Mouse (Mus musculus) adrenal gland, adult 8-10 months (tissue): ENCODE results near the gene Polrmt. TPM values are rescaled to one million over a fixed set of nuclear protein-coding genes. Genes with fewer than 3 reads are reported as not detected.

ENCODE experiments used
- DNase-seq: peaks from one replicate; pipeline ENCODE4 v3.0.0; 2022
- total RNA-seq, 4 experiments: library from RNA; stranded (reverse); gene quantifications; 2 replicates each; pipeline ENCODE4 v1.2.4; 2022

The Polrmt gene
- total RNA-seq, 4 experiments from 2014 or later = 58.5 to 79.0 (median 70.8) TPM

- no peak for DNase-seq
Observed at GRCm38 (mm10) chr10:79743161-79743560, 3.2 kb downstream of the Polrmt start.

GRCm38 (mm10) chr10:79740863-79741262 is 5.5 kb downstream of the Polrmt start:
- DNase-seq = no peak

GRCm38 (mm10) chr10:79739234-79739633 is 7.1 kb downstream of the Polrmt start:
- no peak for DNase-seq

- no peak for DNase-seq
Observed at GRCm38 (mm10) chr10:79738259-79738658, 8.1 kb downstream of the Polrmt start.

GRCm38 (mm10) chr10:79736706-79737105 is 9.7 kb downstream of the Polrmt start:
- no peak for DNase-seq

DNA sequence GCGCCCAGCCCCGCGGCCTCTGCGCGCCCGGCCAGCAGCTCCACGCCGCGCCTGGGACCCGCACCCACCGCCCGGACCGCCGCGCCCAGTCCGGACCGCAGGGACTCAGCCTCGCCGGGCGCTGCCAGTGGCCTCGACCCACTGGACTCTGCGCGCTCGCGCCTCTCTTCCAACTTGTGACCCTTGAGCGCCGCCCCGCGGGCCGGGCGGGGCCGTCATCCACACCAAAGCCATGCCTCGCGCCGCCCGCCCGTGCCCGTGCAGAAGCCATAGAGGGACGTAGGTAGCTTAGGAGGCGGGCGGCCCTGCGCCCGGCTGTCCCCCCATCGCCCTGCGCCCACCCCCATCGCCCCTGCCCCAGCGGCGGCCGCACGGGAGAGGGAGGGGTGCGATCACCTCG is 11.0 kb downstream of the Polrmt start:
- DNase-seq = no peak

- no peak for DNase-seq
Observed at GRCm38 (mm10) chr10:79733847-79734246, 12.5 kb downstream of the Polrmt start.

GRCm38 (mm10) chr10:79732500-79732899 is 13.9 kb downstream of the Polrmt start:
- DNase-seq = no peak

- no peak for DNase-seq
Observed at GRCm38 (mm10) chr10:79729357-79729965, 16.9 kb downstream of the Polrmt start.

DNA sequence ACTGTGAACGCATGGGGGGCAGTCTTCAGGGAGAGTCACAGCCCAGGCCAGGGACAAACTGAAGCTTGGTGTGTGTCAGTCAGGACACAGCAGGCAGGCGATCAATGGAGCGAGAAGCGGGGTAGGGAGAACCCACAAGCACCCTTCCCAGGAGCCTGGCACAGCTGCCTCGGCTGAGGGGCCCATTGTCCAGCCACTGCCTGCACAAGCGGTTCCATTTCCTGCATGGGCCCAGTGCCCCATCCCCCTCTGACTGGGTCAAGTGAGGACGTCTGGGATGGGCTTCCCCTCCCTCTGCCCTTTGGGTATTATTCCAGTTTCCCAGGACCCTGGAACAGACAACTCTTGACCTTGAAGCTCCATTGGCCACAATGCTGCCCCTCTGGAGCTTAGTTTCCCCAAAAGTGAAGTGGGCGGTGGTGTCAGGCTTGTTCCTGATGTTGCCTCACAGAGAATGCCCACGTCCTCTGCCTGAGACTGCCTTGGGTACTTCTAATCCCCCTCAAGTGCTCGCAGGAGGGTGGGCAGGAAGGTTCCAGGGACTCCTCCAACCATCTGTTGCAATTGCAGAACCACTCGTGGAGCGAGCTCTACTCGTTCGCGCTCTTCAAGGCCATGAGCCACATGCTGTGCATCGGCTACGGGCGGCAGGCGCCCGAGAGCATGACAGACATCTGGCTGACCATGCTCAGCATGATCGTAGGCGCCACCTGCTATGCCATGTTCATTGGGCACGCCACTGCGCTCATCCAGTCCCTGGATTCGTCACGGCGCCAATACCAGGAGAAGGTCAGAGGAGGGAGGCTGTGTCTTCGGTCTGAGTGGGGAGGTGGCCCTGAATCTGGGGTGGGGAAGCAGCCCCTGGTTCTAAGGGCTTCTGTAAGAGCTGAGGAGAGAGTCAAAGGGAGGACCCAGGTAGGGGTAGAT is 17.8 kb downstream of the Polrmt start:
- DNase-seq = no peak

DNA sequence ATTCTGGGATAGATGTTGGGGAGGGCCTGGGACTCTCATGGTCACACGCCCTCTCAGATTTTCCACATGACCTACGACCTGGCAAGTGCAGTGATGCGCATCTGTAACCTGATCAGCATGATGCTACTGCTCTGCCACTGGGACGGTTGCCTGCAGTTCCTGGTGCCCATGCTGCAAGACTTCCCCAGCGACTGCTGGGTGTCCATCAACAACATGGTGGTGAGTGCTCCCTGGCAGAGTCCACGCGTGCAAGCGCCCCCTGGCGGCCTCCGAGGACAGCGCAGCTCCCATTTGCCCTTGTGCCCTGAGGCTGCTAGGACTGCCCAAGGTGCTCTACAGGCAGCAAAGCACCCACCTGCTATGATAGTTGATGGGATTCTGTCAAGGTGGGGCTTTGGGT is 20.3 kb downstream of the Polrmt start:
- DNase-seq = no peak

- DNase-seq = no peak
Observed at GRCm38 (mm10) chr10:79723692-79724091, 22.7 kb downstream of the Polrmt start.

- DNase-seq = no peak
Observed at GRCm38 (mm10) chr10:79723047-79723446, 23.3 kb downstream of the Polrmt start.

DNA sequence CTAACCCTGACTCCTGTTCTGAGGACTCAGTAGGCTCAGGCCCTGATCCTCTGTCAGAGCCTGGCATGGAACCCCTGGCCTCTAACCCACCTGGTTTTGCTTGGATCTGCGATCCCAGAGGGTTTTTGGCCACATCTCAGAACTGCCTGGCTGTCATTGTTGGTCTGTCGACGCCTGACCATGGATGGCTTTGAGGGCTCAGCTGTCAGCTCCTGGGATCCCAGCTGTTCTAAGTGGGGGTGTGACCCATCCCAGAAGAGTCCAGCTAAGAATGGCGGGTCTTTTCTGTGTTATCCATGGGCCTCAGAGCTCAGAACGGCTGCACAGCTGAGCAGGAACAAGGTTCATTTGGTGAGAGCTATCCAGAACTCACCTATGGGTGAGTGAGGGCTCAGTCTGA is 25.3 kb downstream of the Polrmt start:
- no peak for DNase-seq

DNA sequence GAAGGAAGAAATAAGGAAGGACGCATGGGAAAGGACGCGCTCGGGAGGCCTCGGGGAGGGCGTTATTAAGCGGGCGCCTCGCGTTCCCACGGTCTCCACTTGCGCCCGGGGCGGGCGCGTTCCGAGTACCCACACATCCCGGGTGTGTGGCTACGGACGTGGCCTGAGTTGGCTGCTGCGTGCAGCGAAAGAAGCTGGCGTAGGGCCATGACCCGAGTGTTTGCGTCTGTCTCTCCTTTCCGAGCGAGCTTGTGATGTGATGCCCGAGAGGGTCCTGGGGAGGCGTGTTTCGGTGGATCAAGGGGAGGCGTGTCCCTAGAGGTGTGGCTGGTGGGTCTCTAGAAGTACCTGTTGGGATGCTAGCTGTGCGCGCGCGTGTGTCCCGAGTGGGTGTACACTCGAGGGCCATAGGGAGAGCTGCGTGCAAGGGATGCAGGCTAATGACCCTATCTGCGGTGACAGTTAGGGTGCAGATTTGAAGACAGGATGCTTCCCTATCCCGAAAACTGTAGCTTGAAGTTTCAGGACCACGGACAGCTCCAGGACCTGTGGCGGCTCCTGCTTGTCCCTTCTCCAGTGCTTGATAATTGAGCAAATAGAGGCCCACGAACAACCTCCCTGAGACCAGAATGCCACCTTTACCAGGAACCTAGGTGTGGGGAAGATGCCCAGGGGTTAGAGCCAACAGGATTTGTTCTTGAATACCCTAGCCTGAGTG is 28.6 kb downstream of the Polrmt start:
- DNase-seq = no peak

DNA sequence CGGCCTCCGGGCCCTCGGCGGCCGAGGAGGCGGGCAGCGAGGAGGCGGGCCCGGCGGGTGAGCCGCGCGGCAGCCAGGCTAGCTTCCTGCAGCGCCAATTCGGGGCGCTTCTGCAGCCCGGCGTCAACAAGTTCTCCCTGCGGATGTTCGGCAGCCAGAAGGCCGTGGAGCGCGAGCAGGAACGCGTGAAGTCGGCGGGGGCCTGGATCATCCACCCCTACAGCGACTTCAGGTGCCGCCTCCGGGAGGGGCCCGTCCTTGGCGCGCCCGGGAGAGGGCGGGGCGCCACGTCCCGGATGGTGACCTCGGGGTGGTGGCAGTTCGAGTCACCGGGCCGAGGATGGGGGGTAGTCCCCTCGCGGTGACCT is 29.4 kb downstream of the Polrmt start:
- no peak for DNase-seq

DNA sequence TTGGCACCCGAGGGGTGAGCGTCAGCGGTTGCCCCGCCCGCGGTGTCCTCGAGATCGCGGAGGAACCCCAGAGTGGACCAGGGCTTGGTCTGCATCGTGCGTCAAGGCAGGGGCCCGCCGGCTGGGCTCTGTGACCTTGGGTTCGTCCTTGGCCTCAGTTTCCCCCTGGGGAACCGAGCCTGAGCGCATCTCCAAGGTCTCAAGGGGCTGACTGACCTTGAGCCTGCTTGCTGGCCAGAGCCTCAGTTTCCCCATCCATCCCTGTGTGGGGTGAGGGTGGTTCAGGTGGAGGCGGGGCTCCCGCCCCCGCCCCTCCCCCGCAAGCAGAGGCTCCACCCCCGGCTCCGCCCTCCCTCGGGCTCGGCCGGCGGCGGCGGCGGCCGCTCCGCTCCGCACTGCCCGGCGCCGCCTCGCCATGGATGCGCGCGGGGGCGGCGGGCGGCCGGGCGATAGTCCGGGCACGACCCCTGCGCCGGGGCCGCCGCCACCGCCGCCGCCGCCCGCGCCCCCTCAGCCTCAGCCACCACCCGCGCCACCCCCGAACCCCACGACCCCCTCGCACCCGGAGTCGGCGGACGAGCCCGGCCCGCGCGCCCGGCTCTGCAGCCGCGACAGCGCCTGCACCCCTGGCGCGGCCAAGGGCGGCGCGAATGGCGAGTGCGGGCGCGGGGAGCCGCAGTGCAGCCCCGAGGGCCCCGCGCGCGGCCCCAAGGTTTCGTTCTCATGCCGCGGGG is 30.0 kb downstream of the Polrmt start, which contains the start of gene Hcn2:
Hcn2 (plus strand) TSS at position 381 of the 734 bp plus-strand sequence.
- no peak for DNase-seq

GRCm38 (mm10) chr10:79714996-79715395 is 31.4 kb downstream of the Polrmt start:
- no peak for DNase-seq

GRCm38 (mm10) chr10:79713163-79713562 is 33.2 kb downstream of the Polrmt start:
- DNase-seq = no peak

DNA sequence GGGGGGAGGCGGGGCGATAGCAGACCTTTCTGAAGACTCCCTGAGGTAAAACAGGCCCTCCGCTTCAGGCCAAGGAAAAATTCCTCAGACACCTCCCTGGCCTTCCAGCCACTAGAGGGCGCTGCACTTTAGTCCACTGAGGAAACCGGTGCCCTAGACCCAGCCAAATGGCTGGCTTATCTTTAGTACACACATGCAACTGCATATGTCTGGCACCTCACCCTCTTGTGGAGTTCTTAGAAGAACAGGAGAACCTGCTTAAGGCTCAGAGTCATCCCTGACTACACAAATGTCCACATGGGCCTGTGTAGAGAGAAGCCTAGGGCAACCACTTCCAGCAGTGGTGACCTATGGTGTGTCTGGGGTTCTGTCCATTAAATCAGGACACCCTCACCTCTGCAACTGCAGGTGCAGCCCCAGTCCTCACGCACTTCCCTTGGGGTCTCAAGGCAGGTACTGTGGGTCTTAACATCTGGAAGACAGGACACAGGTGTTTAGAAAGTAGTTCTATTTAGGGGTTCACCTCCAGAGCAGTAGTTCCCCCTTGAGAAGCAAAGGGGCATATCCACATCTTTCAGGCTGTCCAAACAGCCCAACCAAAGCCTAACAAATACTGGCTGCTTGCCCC is 33.8 kb downstream of the Polrmt start:
- no peak for DNase-seq

DNA sequence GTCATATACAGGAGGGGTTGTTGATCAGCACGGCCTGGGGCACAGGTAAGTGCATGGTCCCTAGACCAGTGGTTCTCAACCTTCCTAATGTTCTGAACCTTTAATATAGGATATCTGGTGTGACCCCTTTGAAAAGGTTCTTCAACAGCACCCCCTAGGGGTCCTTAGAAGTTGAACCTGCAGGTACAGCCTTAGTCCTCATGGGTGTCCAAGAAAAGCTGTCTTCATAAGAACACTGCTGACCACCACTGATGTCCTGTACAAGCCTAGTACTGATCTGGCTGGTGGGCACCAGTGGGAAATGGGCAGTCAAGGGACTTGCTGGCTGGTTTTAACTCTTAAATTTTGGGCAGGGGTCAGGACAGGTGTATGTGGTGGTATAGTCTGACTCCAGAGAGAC is 34.4 kb downstream of the Polrmt start:
- DNase-seq = no peak

- DNase-seq = no peak
Observed at GRCm38 (mm10) chr10:79709307-79709706, 37.1 kb downstream of the Polrmt start.
